Mouse (Mus musculus) fibroblast of lung, adult 2 months (primary cell): Measurements from ENCODE around the gene 1500009L16Rik.

ENCODE experiments used
- DNase-seq: peaks from one replicate; pipeline ENCODE4 v3.0.0-alpha.2; 2011; ENCODE audit warnings: low read depth

1500009L16Rik gene

DNA sequence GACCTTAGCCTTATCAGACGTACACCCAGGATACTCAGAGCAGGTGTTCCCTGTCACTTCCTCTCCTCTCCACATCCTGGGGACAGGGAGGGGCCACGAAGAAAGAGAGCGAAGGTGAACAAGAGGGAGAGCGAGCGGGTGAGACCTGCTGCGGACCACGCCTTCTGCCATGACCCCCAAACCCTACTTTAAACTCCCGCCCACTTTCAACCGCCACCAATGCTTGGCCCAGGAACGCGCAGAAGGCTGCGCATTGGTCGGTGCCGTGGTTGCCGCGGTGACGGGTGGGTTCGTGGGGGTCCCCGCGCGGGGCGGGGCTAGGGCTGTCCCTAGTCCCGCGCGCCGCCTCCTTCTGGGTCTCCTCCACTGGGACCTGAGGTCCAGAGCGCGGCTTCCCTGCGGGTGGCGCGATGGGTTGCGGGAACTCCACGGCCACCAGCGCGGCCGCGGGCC lies at the start of gene 1500009L16Rik:
Gene 1500009L16Rik (plus strand): TSS at position 287 of the 453 bp plus-strand sequence.
- DNase-seq = no peak

DNA sequence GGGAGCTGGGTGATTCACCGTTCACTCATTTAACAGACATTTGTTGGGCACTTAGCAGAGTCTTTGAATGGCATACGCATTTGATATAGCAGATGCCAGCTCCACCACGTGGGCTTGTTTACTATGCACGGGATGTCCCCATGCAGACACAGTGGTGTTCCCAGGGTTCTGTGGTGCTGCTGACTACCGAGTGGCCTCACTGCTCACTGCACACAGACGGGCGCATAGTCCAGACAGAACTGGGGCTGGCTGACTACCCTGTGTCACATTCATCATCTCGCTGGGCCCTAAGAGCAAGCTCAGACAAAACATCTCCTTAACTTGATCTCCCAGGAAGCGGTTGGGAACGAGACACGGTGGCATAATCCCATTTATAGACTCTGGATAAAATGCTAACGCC lies 41.3 kb upstream of the 1500009L16Rik start:
- DNase-seq = no peak

- DNase-seq = no peak
These were observed 34.5 kb upstream of the 1500009L16Rik start for GRCm38 (mm10) chr10:83688215-83688614.

DNA sequence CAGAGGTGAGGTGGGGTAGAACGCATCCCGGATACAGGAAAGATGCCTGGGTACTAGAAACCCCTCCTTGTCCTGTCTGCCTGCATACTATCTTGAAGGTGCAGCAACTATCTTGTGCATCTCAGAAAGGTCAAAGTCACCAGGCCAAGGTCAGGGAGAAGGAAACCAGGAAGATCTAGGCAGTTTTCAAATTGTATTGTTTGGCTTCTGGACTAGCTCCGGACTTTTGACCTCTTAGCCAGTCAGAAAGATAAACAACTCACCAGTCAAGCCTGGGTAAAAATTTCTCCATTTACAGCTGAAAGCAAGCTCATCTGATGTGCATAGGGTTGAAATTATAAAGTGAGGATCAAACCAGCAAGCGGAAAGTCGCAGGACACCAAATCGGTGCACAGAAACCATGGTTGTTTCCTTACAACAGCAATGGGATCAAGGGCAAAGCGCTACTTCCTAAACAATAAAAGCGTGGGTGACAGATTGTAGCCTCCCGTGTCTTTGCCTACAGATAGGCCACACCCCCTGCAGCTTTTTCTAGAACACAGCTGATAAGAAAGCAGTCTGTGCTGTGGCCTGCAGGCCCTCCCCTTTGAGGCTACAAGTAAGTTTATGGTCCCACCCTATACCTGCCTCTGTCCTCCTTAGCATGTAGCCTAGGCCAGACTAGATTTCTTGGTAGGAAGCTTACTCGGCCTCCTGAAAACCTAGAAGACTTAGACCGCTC lies 30.3 kb upstream of the 1500009L16Rik start:
- DNase-seq = no peak

- DNase-seq = no peak
These were observed 26.4 kb upstream of the 1500009L16Rik start for GRCm38 (mm10) chr10:83696226-83696625.

DNA sequence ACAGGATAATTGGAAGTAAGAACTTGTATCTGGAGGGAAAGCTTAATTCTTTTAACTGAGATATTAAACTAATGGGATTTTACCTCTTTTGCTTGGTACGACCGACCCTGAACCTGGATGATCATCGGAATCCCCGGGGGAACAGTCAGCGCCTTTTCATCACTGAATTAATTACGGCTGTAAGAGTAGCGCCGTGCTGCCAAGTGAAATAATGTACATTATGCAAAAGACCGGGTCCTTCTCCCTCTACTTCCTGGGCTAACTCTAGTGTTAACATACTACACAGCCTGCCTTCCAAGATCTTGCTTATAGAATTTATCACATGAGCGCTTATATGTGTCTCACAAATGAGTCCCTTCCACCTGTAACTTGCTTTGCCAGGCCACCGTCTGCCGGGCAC lies 16.0 kb upstream of the 1500009L16Rik start:
- DNase-seq = no peak

- DNase-seq = no peak
These were observed 12.7 kb upstream of the 1500009L16Rik start for GRCm38 (mm10) chr10:83709920-83710319.

DNA sequence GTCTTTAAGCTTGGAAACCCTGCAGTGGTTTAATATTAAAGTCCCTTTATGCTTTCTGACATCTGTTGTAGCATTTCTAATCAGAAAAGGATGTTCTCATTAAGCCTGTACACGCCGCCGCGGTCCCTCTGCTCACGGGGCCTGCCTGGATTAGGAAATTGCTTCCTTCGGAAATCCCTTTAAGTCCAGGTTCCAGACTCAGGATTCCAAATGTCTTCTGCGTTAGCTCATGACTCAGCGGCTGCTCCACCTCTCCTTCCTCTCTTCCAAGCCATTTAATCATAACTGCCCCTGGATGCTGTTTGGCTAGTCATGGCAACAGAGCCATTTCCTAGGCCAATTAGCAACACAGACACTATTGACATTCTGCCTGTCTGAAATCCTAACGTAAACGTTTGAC lies 10.9 kb upstream of the 1500009L16Rik start:
- DNase-seq = peak; percentile 56

- no peak for DNase-seq
These were observed 3.7 kb upstream of the 1500009L16Rik start for GRCm38 (mm10) chr10:83718855-83719474.

DNA sequence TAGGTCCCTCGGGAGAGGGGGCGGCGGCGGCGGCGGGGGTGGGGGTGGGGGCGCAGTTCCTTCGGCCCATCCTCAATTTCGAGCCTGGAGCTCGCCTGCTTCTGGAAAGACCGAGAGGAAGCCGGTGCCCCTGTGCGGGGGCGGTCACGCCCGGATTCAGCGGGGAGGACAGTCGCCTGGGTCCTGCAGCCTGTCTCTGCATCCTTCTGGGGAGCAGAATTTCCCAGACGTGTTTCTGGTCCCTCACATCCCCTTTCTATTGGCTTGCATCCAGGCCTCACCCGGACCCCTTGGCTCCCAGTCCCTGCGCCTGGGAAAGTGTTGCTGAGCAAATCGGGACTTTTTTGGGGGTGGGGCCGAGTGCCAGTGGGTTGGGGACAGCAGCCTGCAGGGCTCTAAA lies 390 bp downstream of the 1500009L16Rik start:
- DNase-seq = no peak

DNA sequence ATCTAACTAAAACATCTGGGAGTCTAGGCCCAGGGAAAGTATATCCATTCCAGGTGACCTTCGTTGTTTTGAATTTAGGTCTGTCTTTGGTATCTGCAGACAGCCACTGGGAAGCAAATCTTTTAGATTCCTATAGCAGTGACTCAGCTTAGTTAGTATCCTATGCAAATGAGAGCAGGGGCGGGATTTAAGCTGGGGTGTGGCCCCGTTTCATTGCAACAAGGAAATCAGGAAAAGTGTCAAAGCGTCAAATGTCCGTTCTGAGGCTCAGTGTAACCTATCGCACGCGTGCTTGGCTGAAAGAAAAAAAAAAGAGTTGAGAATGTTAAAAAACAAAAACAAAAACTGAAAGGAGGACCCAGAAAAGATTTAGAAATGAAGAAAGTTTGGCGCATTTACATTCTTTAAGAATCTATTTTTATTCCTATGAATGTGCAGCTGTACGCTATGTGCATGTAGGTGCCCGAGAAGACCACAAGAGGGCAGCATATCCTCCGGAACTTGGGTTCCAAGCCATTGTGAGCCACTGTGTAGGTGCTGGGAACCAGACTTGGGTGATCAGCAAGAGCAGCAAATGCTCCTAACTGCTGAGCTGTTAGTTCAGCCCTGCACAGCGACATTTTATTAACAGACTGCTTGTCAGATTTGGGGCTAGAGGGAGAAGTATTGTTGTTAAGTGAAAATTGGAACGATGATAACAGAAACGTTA lies 1.8 kb downstream of the 1500009L16Rik start:
- DNase-seq = no peak

GRCm38 (mm10) chr10:83726164-83726563 lies 3.5 kb downstream of the 1500009L16Rik start:
- DNase-seq = no peak

DNA sequence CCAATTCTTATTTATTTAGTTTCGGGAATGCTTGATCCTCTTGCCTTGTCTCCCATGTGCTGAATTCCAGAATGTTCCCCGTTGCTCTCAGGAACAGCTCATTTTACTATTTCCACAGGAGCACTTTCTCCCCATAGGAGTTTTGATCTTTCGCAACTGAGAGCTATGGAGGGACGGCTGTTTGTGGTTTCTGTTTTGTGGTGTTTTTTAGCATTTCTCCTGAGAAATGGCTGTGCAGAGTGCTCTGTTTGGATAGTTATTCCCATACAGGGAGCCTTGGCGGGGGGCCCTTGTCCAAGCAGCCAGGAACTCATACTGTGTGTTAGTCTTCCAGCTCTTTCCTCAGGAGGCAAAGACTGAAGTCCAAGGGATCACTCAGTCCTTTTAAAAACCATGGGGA lies 5.2 kb downstream of the 1500009L16Rik start:
- DNase-seq = peak; percentile 61

GRCm38 (mm10) chr10:83728529-83728928 lies 5.9 kb downstream of the 1500009L16Rik start:
- no peak for DNase-seq

DNA sequence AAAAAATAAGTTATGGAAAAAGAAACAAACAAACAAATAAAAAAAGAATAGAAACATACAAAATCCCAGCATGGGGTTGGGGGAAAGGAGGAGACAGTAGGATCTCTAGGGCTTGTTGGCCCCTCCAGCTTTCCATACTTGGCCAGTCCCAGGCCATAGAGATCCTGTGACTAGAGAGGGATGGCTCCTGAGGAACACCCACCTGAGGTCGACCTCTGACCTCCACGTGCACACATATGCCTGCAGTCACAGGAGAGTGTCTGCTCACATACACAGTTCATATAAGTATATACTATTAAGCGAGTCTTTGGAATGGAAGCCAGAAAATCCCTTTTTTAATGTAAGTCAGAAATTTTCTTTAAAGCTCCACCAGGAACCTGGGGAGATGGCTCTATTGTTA lies 6.4 kb downstream of the 1500009L16Rik start:
- DNase-seq = no peak

- DNase-seq = no peak
These were observed 6.8 kb downstream of the 1500009L16Rik start for GRCm38 (mm10) chr10:83729492-83729891.

GRCm38 (mm10) chr10:83733725-83734124 lies 11.1 kb downstream of the 1500009L16Rik start:
- DNase-seq = no peak

DNA sequence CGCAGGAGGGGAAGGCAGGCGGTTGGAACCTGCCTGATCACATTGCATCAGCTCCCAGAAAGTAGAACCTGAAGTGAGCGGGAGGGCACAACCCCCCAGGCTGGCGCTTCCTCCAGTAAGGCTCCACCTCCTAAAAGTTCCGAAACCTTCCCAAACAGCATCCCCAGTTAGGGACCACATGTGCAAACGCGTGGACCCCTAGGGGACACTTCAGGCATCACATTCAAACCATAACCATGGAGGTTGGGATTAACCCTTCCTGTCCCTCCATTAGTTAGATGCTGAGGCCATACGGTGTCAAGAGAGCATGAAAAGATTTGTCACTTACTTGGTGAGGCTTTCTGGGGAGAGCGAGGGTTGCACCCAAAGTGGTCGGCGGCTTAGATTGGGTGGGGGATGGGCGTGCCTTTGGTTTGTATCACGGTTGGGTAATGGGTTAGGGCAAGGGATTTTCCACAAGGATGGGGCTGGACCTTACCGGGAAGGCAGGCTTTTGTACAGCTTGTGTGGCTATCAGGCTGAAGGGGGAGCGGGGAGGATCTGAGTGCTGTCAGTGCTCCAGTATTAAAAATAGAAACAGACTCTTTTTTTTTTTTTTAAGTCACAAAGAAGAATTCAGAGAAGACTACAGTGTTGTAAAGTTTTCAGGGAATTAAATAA lies 16.5 kb downstream of the 1500009L16Rik start:
- DNase-seq = no peak

- peak; percentile 65 for DNase-seq
These were observed 22.0 kb downstream of the 1500009L16Rik start for GRCm38 (mm10) chr10:83744656-83745055.

DNA sequence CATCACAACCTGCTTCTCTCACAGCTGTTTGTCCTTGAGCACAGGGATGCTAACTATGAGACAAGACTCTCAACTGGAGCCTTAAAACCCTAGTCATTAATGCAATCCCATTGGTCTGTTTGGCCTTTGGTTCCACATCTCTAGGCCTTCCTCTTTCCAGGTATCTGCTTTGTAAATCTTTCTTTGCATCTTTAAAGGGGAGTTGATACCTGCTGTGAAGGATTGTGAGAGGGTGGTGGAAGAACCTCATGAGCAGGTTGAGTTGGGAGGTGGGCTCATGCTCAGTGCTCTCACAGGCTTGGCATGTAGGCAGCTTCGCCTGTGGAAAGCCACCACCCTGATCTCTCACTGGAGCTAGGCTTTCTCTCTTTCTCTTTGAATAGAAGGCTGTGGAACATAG lies 30.4 kb downstream of the 1500009L16Rik start:
- no peak for DNase-seq

DNA sequence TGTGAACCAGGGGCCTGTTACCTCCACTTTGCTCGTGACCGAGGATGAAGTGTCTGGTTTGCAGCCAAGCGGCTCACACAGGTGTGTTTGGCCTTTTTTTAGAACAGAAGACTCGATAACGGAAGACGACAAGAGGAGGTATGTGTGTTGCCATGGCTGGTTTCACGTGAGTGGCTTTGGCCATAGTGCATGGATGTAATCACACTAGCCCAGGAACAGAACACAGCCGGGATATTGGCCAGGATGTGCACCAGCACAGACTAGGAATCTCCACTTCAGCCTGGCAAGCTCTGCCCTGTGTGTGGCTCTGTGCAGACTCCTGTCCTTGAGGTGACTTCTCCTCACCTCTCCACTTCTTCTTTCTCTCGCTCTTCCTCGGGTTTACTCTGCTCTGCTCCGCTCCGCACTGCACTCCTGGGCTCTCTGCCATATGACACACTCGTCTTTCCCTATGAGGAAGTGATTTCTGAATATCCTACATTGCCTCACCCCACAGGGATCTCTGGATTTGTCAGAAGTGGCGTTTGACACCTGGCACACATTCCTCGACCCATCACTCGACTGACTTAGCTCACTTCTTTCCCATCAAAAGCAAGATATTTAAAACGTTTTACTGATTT lies 34.8 kb downstream of the 1500009L16Rik start:
- DNase-seq = no peak

- no peak for DNase-seq
These were observed 36.1 kb downstream of the 1500009L16Rik start for GRCm38 (mm10) chr10:83758732-83759131.
